Mouse (Mus musculus) kidney, adult 2 months (tissue): ENCODE results near the gene Chchd6.

Experiments used
- CTCF ChIP-seq: fragments of 200-500 bp; conservative IDR thresholded peaks from 2 replicates; pipeline ENCODE4 v1.5.1; 2011; ENCODE audit warnings: low read depth, mild to moderate bottlenecking, control low read depth, low read length, moderate library complexity, mixed read lengths; ENCODE audit not compliant: insufficient read depth, insufficient read length
- POLR2A ChIP-seq: fragments of 200-500 bp; IDR thresholded peaks from one replicate; pipeline ENCODE4 v1.6.1; 2011; ENCODE audit warnings: low read depth, low read length, control low read depth

DNA sequence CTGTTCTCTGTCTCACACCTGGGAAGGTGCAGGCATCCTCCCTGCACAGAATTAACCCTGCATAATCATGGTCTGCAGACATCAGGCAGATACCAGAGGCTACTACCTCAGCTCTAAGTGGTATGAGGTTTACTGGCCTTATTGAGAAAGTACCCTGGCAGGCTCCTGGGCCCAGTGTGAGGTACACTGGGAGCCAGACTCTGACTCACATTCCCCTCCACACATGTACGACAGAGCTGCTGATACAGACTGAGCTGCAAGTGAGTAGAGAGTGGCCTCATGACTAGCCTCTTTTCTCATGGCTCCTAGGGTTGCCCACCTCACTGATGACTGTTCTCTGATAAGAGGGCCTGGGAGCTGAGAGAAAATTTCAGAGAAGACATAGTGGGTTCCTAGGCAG lies 208.5 kb downstream of the Chchd6 start:
- TF ChIP-seq CTCF (no peak), POLR2A (no peak)
